Mouse (Mus musculus) limb, embryonic 11.5 days (tissue): Measurements from ENCODE around the gene Rasa2. TPM values are rescaled to one million over a fixed set of nuclear protein-coding genes. Genes with fewer than 3 reads are reported as not detected.
"Not testable (repeated sequence)": the region's sequence is repeated elsewhere in the genome, so short reads cannot be mapped to it uniquely, and the experiment has no call there.

Source experiments
- ATAC-seq: fragments of 200-750 bp; cut with Nextera tagmentation; 2 replicates; pipeline ENCODE4 v1.8.0; 2017; ENCODE audit warnings: low read depth; ENCODE audit not compliant: insufficient number of reproducible peaks, low FRiP score, low TSS enrichment
- DNase-seq: peaks from one replicate; pipeline ENCODE4 v3.0.0-alpha.2; 2015; ENCODE audit warnings: low spot score
- H3K27ac ChIP-seq: fragments of 300-500 bp; sonication (generic); replicated peaks from 2 replicates; pipeline ENCODE4 v1.5.1; 2014; ENCODE audit warnings: low read depth, mild to moderate bottlenecking, low read length
- H3K27me3 ChIP-seq: fragments of 300-500 bp; sonication (generic); 2 replicates; pipeline ENCODE4 v1.6.1; 2014; ENCODE audit warnings: mild to moderate bottlenecking, low read length, mixed read lengths; ENCODE audit not compliant: control insufficient read depth, insufficient read depth
- H3K36me3 ChIP-seq: fragments of 300-500 bp; sonication (generic); 2 replicates; pipeline ENCODE4 v1.6.1; 2014; ENCODE audit warnings: mild to moderate bottlenecking, low read length, moderate library complexity, mixed read lengths; ENCODE audit not compliant: control insufficient read depth, insufficient read depth
- H3K4me1 ChIP-seq: fragments of 300-500 bp; sonication (generic); 2 replicates; pipeline ENCODE4 v1.6.1; 2014; ENCODE audit warnings: low read length, mixed read lengths; ENCODE audit not compliant: control insufficient read depth, insufficient read depth
- H3K4me2 ChIP-seq: fragments of 300-500 bp; sonication (generic); 2 replicates; pipeline ENCODE4 v1.6.1; 2014; ENCODE audit warnings: low read depth, mild to moderate bottlenecking, moderate library complexity; ENCODE audit not compliant: severe bottlenecking
- H3K4me3 ChIP-seq: fragments of 300-500 bp; sonication (generic); 2 replicates; pipeline ENCODE4 v1.5.1; 2014; ENCODE audit warnings: low read depth, low read length
- H3K9ac ChIP-seq: fragments of 300-500 bp; sonication (generic); 2 replicates; pipeline ENCODE4 v1.6.1; 2014; ENCODE audit warnings: mild to moderate bottlenecking, low read length
- H3K9me3 ChIP-seq: fragments of 300-500 bp; sonication (generic); 2 replicates; pipeline ENCODE4 v1.6.1; 2016; ENCODE audit warnings: low read length; ENCODE audit not compliant: control insufficient read depth
- WGBS: fragments of 180-500 bp; shearing (Covaris S2); extraction: QIAGEN DNeasy Blood & Tissue Kit; methylation state at CpG from one replicate; pipeline ENCODE4 v1.1.7; 2014; 5-methylcytosine and 5-hydroxymethylcytosine counted together
- polyA plus RNA-seq: library from polyadenylated mRNA; unstranded; fragments of >200 nt; fragmentation: Nextera tagmentation; extraction: Ambion mirVana; gene quantifications from 2 replicates; pipeline ENCODE4 v1.2.1, GENCODE M21; 2014

The Rasa2 gene
- polyA plus RNA-seq, result 20.1 and 20.6 TPM in 2 replicates

- ATAC-seq (peak; percentile 97), DNase-seq (peak; percentile 94)
- Histone ChIP-seq H3K4me2 (peak within 1 kb of the TSS; percentile 87), H3K4me1 (peaks cover 10% of the 10 kb centered on the region), H3K4me3 (peak within 1 kb of the TSS; percentile 76), H3K27ac (peak within 1 kb of the TSS; percentile 98), H3K36me3 (no peaks in the 10 kb centered on the region), H3K27me3 (no peaks in the 10 kb centered on the region), H3K9me3 (no peaks in the 10 kb centered on the region), H3K9ac (peak within 1 kb of the TSS; percentile 96)
- WGBS, result 3% methylated on average over 38 of the region's 52 CpGs
Observed at GRCm38 (mm10) chr9:96631389-96632072, at the start of gene Rasa2. Rasa2 (minus strand) TSS chr9:96631617.

- H3K4me2 ChIP-seq, result no peak overlapping the region
- H3K4me3 ChIP-seq, result no peak overlapping the region
- DNase-seq (no peak), ATAC-seq (no peak)
- no peaks in the 10 kb centered on the region for H3K4me1 ChIP-seq
- H3K9ac ChIP-seq, result no peak overlapping the region
- no peaks in the 10 kb centered on the region for H3K9me3 ChIP-seq
- no peaks in the 10 kb centered on the region for H3K36me3 ChIP-seq
- 77% methylated on average over 5 of the region's 5 CpGs for WGBS
- no peak overlapping the region for H3K27ac ChIP-seq
- no peaks in the 10 kb centered on the region for H3K27me3 ChIP-seq
Observed at GRCm38 (mm10) chr9:96678611-96679010, 47.2 kb upstream of the Rasa2 start.

- not testable (repeated sequence) for H3K9me3 ChIP-seq, H3K9ac ChIP-seq, H3K27me3 ChIP-seq, DNase-seq, H3K27ac ChIP-seq, H3K4me2 ChIP-seq, H3K36me3 ChIP-seq, H3K4me1 ChIP-seq, H3K4me3 ChIP-seq, ATAC-seq
- 83% methylated on average over 5 of the region's 5 CpGs for WGBS
Observed at GRCm38 (mm10) chr9:96677711-96678110, 46.3 kb upstream of the Rasa2 start.

GRCm38 (mm10) chr9:96676671-96677070 lies 45.3 kb upstream of the Rasa2 start:
- no peak overlapping the region for H3K4me3 ChIP-seq
- H3K9ac ChIP-seq, result no peak overlapping the region
- no peak overlapping the region for H3K4me2 ChIP-seq
- no peaks in the 10 kb centered on the region for H3K9me3 ChIP-seq
- no peak for ATAC-seq
- no peaks in the 10 kb centered on the region for H3K4me1 ChIP-seq
- no peaks in the 10 kb centered on the region for H3K27me3 ChIP-seq
- no peak for DNase-seq
- no peak overlapping the region for H3K27ac ChIP-seq
- no peaks in the 10 kb centered on the region for H3K36me3 ChIP-seq
- WGBS, result 91% methylated on average over 10 of the region's 10 CpGs

- H3K4me2 ChIP-seq, result no peak overlapping the region
- no peak overlapping the region for H3K27ac ChIP-seq
- no peak overlapping the region for H3K9ac ChIP-seq
- no peaks in the 10 kb centered on the region for H3K27me3 ChIP-seq
- WGBS, result 82% methylated on average over 8 of the region's 8 CpGs
- no peaks in the 10 kb centered on the region for H3K36me3 ChIP-seq
- ATAC-seq, result no peak
- H3K4me3 ChIP-seq, result no peak overlapping the region
- H3K9me3 ChIP-seq, result no peaks in the 10 kb centered on the region
- H3K4me1 ChIP-seq, result no peaks in the 10 kb centered on the region
- DNase-seq, result no peak
Observed at GRCm38 (mm10) chr9:96675763-96676640, 44.6 kb upstream of the Rasa2 start.

GRCm38 (mm10) chr9:96675071-96675762 lies 43.8 kb upstream of the Rasa2 start:
- Histone ChIP-seq H3K4me1 (no peaks in the 10 kb centered on the region), H3K9ac (no peak overlapping the region), H3K27me3 (no peaks in the 10 kb centered on the region), H3K9me3 (no peaks in the 10 kb centered on the region), H3K4me2 (no peak overlapping the region), H3K27ac (no peak overlapping the region), H3K36me3 (no peaks in the 10 kb centered on the region), H3K4me3 (no peak overlapping the region)
- DNase-seq, result peak; percentile 49
- WGBS, result 37% methylated on average over 5 of the region's 5 CpGs
- 0 out of 2 replicates have a peak, but pooled peaks have one; percentile 10 for ATAC-seq

- Histone ChIP-seq H3K27ac (no peak overlapping the region), H3K4me2 (no peak overlapping the region), H3K4me3 (no peak overlapping the region), H3K9me3 (no peaks in the 10 kb centered on the region), H3K27me3 (no peaks in the 10 kb centered on the region), H3K4me1 (no peaks in the 10 kb centered on the region), H3K9ac (no peak overlapping the region), H3K36me3 (no peaks in the 10 kb centered on the region)
- WGBS, result 91% methylated on average over 8 of the region's 8 CpGs
- ATAC-seq (no peak), DNase-seq (no peak)
Observed at GRCm38 (mm10) chr9:96674301-96674700, 42.9 kb upstream of the Rasa2 start.

GRCm38 (mm10) chr9:96672466-96672865 lies 41.0 kb upstream of the Rasa2 start:
- H3K9ac ChIP-seq, result no peak overlapping the region
- no peak overlapping the region for H3K4me2 ChIP-seq
- no peaks in the 10 kb centered on the region for H3K4me1 ChIP-seq
- H3K36me3 ChIP-seq, result no peaks in the 10 kb centered on the region
- H3K4me3 ChIP-seq, result no peak overlapping the region
- ATAC-seq (no peak), DNase-seq (no peak)
- no peaks in the 10 kb centered on the region for H3K27me3 ChIP-seq
- no peaks in the 10 kb centered on the region for H3K9me3 ChIP-seq
- 92% methylated on average over 2 of the region's 2 CpGs for WGBS
- H3K27ac ChIP-seq, result no peak overlapping the region
